Mouse (Mus musculus) stomach, postnatal 0 days (tissue): ENCODE results near the gene Ano10.

Experiments
- CTCF ChIP-seq: IDR thresholded peaks from 2 replicates; pipeline ENCODE4 v1.5.1; 2016; ENCODE audit warnings: antibody characterized with exemption, low read depth, mild to moderate bottlenecking, moderate library complexity
- EP300 ChIP-seq: optimal IDR thresholded peaks from 2 replicates; pipeline ENCODE3; 2016; ENCODE audit warnings: antibody characterized with exemption

DNA sequence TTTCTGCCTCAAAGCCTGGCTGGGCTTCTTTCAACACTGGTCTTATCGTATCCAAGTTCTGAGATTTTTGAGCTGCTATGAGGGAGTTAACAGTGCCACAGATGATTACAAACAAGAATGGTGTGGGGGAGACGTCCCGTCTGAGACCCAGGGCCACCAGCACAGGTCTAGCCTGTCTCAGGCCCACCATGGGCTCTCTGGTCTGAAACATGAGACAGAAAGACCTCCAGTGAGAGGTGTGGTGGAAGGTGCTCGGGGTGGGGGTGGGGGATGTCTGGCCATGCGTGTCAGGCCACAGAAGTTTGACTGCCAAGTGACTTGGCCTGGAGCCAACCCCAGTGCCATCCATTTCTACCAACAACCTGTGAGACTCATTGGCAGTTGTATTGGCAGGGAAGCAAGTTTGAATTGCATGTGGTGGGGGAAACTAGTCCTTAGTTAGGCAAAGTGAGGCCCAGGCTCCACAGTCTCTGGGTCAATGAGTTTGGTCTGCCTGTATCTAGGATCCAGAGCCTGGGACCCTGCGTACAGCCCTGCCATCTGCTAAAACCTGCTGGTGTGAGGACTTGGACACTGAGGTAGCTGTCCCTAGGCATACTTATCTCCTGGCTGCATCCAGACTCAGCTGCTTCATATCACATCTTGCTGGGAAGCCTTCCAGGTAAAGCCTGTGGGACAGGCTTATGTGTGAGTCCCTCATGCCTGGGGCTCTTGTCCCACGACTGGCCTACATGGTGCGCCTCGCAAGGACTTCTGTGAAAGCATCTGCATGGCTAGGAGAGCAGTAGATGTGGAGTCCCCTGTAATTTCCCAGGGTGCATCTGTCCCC, 120.6 kb downstream of the Ano10 start:
- TF ChIP-seq CTCF, result no peak
- TF ChIP-seq EP300, result no peak
